Comparison of ENCODE assay signal across 8 mouse cellular contexts in genomic region chrX:159697030-159697454, GRCm38 (mm10).
DNase-seq lines count a peak whose midpoint lies in the region; ATAC-seq and TF ChIP-seq lines count a peak whose summit lies in the region.

No protein-coding gene starts in this region.

- peaks cover 6 to 15% of the 10 kb centered on the region in 2 experiments for H3K4me1 ChIP-seq in MEL (ENCODE audit: control insufficient read depth in 1 of 2, insufficient read depth in 2 of 2, low read length in 2 of 2)
- H3K4me1 ChIP-seq in intestine, embryonic 15.5 days (replicated peaks): no peaks in the 10 kb centered on the region
- peaks cover 23% of the 10 kb centered on the region for H3K4me1 ChIP-seq in megakaryocyte, embryonic 14.5 days
- H3K4me1 ChIP-seq in forebrain, embryonic 13.5 days: no peaks in the 10 kb centered on the region

- DNase-seq in A20 (ENCODE audit: low read depth, low spot score) (peak; percentile 86), MEL (ENCODE audit: low read depth, low spot score) (peak; percentile 58)
- DNase-seq in urinary bladder, postnatal 14 days (ENCODE audit: low spot score): no peak
- no peak for DNase-seq in layer of hippocampus, postnatal 14 days (ENCODE audit: low spot score in 2 of 2)

- no peaks in the 10 kb centered on the region for H3K27me3 ChIP-seq in MEL (ENCODE audit: control insufficient read depth in 1 of 2, insufficient read depth in 2 of 2, low read length in 2 of 2)
- no peaks in the 10 kb centered on the region for H3K27me3 ChIP-seq in intestine, embryonic 15.5 days (replicated peaks)
- H3K27me3 ChIP-seq in megakaryocyte, embryonic 14.5 days (replicated peaks): peaks cover 6% of the 10 kb centered on the region
- H3K27me3 ChIP-seq in forebrain, embryonic 13.5 days: peaks cover 6% of the 10 kb centered on the region; the same call in 1 of the 2 replicates

- H3K27ac ChIP-seq in MEL (ENCODE audit: control insufficient read depth, low read depth, low read length): peak overlapping the region; percentile 43; the same call in 1 of the 2 replicates
- no peak overlapping the region for H3K27ac ChIP-seq in intestine, embryonic 15.5 days
- no peak overlapping the region for H3K27ac ChIP-seq in forebrain, embryonic 13.5 days

- H3K36me3 ChIP-seq in MEL (ENCODE audit: control insufficient read depth in 1 of 2, insufficient read depth in 2 of 2, low read length in 2 of 2): peaks cover 0 to 22% of the 10 kb centered on the region in 2 experiments; a peak in 2 of 4 replicates
- H3K36me3 ChIP-seq in intestine, embryonic 15.5 days: no peaks in the 10 kb centered on the region
- no peaks in the 10 kb centered on the region for H3K36me3 ChIP-seq in megakaryocyte, embryonic 14.5 days (replicated peaks; ENCODE audit: low read length)
- no peaks in the 10 kb centered on the region for H3K36me3 ChIP-seq in forebrain, embryonic 13.5 days (ENCODE audit: poor library complexity, severe bottlenecking)

- H3K79me2 ChIP-seq in MEL (ENCODE audit: control insufficient read depth, insufficient read depth, low read length, poor library complexity): no peaks in the 10 kb centered on the region

- no peak for TF ChIP-seq EP300 in MEL (IDR thresholded peaks at IDR 0.05; ENCODE audit: low read depth in 1 of 2, low read length in 2 of 2)

- no peak for TF ChIP-seq CTCF in MEL (IDR thresholded peaks at IDR 0.05 in 2 of 3, conservative IDR thresholded peaks at IDR 0.05 in 1 of 3; ENCODE audit: control insufficient read depth in 1 of 3, insufficient read depth in 1 of 3, low read depth in 2 of 3, low read length in 3 of 3, poor library complexity in 1 of 3, severe bottlenecking in 1 of 3)

- ATAC-seq in intestine, embryonic 15.5 days: peak; percentile 68
- no peak for ATAC-seq in forebrain, embryonic 13.5 days
- ATAC-seq in erythroblast, adult 5-6 weeks (replicated peaks; ENCODE audit: low FRiP score, poor library complexity, severe bottlenecking): no peak

- WGBS in intestine, embryonic 15.5 days: 38% methylated on average over 4 of the region's 4 CpGs
- 18% methylated on average over 4 of the region's 4 CpGs for WGBS in forebrain, embryonic 13.5 days

- no peak for TF ChIP-seq RAD21 in MEL (IDR thresholded peaks at IDR 0.05; ENCODE audit: low read depth, low read length)

- H3K9ac ChIP-seq in MEL (ENCODE audit: control insufficient read depth, low read depth, low read length, poor library complexity, severe bottlenecking): peak overlapping the region; percentile 46
- H3K9ac ChIP-seq in intestine, embryonic 15.5 days: no peak overlapping the region
- H3K9ac ChIP-seq in forebrain, embryonic 13.5 days: no peak overlapping the region

- peak overlapping the region in 1 of 2 experiments; percentile 21; a peak in 2 of 4 replicates for H3K4me3 ChIP-seq in MEL (ENCODE audit: control insufficient read depth in 1 of 2, insufficient read depth in 1 of 2, low read depth in 2 of 2, low read length in 2 of 2)
- no peak overlapping the region for H3K4me3 ChIP-seq in intestine, embryonic 15.5 days (replicated peaks)
- H3K4me3 ChIP-seq in megakaryocyte, embryonic 14.5 days (replicated peaks): peak overlapping the region; percentile 79
- no peak overlapping the region for H3K4me3 ChIP-seq in forebrain, embryonic 13.5 days

- TF ChIP-seq POLR2A in MEL (IDR thresholded peaks at IDR 0.05; ENCODE audit: control insufficient read depth in 1 of 2, insufficient read depth in 1 of 2, low read depth in 1 of 2, low read length in 2 of 2, poor library complexity in 1 of 2): no peak

- H3K4me2 ChIP-seq in intestine, embryonic 15.5 days (replicated peaks): no peak overlapping the region
- H3K4me2 ChIP-seq in forebrain, embryonic 13.5 days: no peak overlapping the region

- no peaks in the 10 kb centered on the region for H3K9me3 ChIP-seq in MEL (replicated peaks; ENCODE audit: insufficient read depth, low read length)
- no peaks in the 10 kb centered on the region for H3K9me3 ChIP-seq in intestine, embryonic 15.5 days
- H3K9me3 ChIP-seq in megakaryocyte, embryonic 14.5 days: no peaks in the 10 kb centered on the region
- H3K9me3 ChIP-seq in forebrain, embryonic 13.5 days (replicated peaks): no peaks in the 10 kb centered on the region

TF ChIP-seq in MEL, 35 proteins besides CTCF, POLR2A, EP300 and RAD21:
- TF ChIP-seq MAX (IDR thresholded peaks at IDR 0.05; ENCODE audit: low read length): no peak
- no peak for TF ChIP-seq RCOR1 (IDR thresholded peaks at IDR 0.05; ENCODE audit: low read depth, low read length)
- TF ChIP-seq JUND (IDR thresholded peaks at IDR 0.05; ENCODE audit: low read depth, low read length): 0 out of 2 replicates have a peak, but pooled peaks have one; percentile 72
- TF ChIP-seq GATA1 (IDR thresholded peaks at IDR 0.05; ENCODE audit: low read depth, low read length): no peak
TF ChIP-seq in MEL: peak in this region for 1.

Comparison
In these comparisons a context has a peak if more than half of its experiments do, and no peak if none do; other contexts are left out.
1. DNase-seq: peak in A20 (single experiment) and MEL (single experiment); none in urinary bladder, postnatal 14 days (single experiment) and layer of hippocampus, postnatal 14 days (0 of 2).